Mouse (Mus musculus): Measurements from ENCODE around the gene Arhgap32.

DNA sequence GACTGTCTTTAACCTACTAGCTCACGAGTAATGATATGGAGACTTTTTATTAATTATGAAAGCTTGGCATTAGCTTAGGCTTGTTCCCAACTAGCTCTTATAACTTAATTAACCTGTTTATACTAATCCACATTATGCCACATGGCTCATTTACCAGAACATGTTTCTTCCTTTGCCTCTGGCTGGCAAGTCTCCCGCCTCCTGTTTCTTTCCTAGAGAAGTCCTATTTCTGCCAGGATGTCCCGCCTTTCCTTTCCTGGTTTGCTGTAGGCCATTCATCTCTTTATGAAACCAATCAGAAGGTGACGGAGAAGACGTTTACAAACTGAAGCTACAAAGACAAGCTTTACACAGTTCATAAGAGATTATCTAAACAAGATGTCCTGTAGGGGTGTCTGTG lies 23.7 kb downstream of the Arhgap32 start:
- TF ChIP-seq CTCF (IDR thresholded peaks at IDR 0.05; ENCODE audit: low read depth) (no peak), EP300 (optimal IDR thresholded peaks at IDR 0.05) (no peak)
